Mouse (Mus musculus): ENCODE measurements around the gene Slc25a30.

GRCm38 (mm10) chr14:75747960-75748359 lies 38.9 kb downstream of the Slc25a30 start:
- no peak for TF ChIP-seq CTCF (IDR thresholded peaks at IDR 0.05)
- no peak for TF ChIP-seq EP300 (IDR thresholded peaks at IDR 0.05)

Data from lung, postnatal 0 days (tissue).